Mouse (Mus musculus) erythroblast, embryonic 14.5 days (primary cell): Measurements from ENCODE around the gene Ipcef1.

Source experiments
- GATA1 ChIP-seq: IDR thresholded peaks from 2 replicates; pipeline ENCODE4 v1.6.1; 2012; ENCODE audit warnings: low read length, inconsistent platforms, mixed read lengths
- TAL1 ChIP-seq: IDR thresholded peaks from 3 replicates; pipeline ENCODE4 v1.6.1; 2012; ENCODE audit warnings: low read length, inconsistent platforms, mixed read lengths

GRCm38 (mm10) chr10:7033459-7033858 is 18.8 kb downstream of the Ipcef1 start:
- TF ChIP-seq TAL1 (no peak), GATA1 (no peak)
